Mouse (Mus musculus) adrenal gland, postnatal 36 days (tissue): ENCODE data around the gene Gzme. TPM values are rescaled to one million over a fixed set of nuclear protein-coding genes. Genes with fewer than 3 reads are reported as not detected.
"Not testable (repeated sequence)": the region's sequence is repeated elsewhere in the genome, so short reads cannot be mapped to it uniquely, and the experiment has no call there.

Source experiments
- DNase-seq, 2 experiments: peaks; one replicate each; pipeline ENCODE4 v3.0.0; 2021; ENCODE audit warnings: mixed read lengths in 1 of 2
- long read RNA-seq, 2 experiments: library from polyadenylated mRNA; stranded (forward); transcript quantifications; one replicate each; pipeline ENCODE4 v2.0.0; 2021; ENCODE audit warnings: borderline sequencing depth in 2 of 2
- total RNA-seq, 2 experiments: library from RNA; stranded (reverse); gene quantifications; 2 replicates each; pipeline ENCODE4 v1.2.3; 2021

The Gzme gene
- not detected for total RNA-seq
- long read RNA-seq, experiment 1: 0 reads
- long read RNA-seq, experiment 2: 0 reads

DNA sequence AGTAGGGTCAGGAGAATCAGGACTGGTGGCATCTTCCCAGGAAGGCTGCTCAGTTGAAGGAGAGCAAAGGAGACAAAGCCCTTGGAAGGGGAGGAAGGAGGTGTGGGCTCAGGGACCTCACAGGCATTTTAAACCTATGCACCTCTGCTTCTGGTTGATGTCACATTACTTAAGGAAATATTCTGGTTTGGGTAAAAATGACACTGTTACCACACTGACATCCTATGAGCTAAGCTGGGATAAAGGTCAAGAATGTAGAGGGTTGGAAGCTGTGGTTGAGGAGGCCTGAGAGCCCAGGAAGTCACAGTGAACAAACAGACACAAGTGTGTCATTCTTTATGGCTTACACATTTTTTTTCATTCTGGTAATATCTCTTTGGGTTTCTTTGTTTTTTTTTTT is at the start of gene Gzme:
Gene Gzme (minus strand): TSS at position 101 of the 400 bp plus-strand sequence.
- no peak for DNase-seq

DNA sequence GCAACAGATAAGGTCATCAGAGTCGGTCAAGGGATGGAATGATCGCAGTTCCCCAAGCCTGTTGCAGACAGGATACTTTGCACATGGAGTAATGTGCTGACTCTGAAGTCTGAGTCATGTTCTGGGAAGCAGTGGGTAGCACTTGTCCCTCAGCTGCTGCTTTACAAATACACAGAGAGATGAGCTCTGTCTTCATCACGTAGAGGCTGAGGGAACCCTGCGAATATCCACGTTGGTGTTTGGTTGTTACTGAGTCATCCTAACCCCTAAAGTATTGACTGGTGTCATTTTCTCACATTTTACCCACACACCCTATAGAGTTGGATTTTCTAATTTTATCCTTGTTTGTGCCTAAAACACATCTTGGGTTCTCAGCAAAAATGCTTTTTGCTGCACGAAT is 47.6 kb upstream of the Gzme start:
- no peak for DNase-seq

DNA sequence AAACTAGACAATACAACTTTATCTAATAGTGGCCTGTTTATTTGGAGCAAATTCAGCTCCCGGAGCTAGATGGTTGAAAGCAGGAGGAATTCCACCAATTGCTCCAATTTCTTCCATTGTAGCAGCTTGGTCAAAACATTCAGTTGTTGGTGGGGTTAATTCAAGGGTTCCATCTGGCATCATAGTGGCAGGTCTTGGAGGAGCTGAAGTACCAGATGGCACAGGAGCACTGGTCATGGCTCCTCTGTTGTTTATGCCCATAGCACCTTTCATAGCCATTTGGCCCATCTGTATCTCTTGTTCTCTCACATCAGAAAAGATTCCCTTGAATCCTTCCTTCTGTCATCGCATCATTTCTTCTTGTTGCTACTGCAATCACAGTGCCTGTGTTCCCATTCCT is 41.7 kb upstream of the Gzme start:
- no peak for DNase-seq

- DNase-seq: not testable (repeated sequence)
These were observed 39.1 kb upstream of the Gzme start, which contains the start of gene Gzmg for GRCm38 (mm10) chr14:56159479-56159878. Gene Gzmg (minus strand): TSS chr14:56159579.

- no peak for DNase-seq
These were observed 34.9 kb upstream of the Gzme start for GRCm38 (mm10) chr14:56155340-56155739.

- DNase-seq: not testable (repeated sequence)
These were observed 13.2 kb upstream of the Gzme start for GRCm38 (mm10) chr14:56133675-56134074.

GRCm38 (mm10) chr14:56132508-56132907 is 12.1 kb upstream of the Gzme start, which contains the start of gene Gzmd:
Gene Gzmd (minus strand): TSS chr14:56132608.
- not testable (repeated sequence) for DNase-seq

DNA sequence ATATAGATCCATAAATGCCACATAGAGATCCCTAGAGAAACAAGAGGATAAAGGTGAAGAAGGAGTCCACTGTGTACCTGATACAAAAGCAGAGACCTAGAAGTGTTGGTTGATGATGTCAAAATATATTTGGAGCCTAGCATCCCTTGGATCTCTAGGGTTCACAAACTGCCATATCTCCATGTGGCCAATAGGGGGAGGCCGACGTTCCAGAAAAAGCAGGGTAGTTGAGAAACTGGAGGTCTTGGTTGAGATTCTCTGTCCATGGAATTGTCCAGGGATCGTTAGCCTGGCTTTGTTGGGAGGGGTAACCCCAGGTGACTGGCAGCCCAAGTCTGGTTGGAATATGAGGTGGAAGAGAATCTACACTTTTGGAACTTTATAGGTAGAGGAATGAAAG is 7.9 kb upstream of the Gzme start:
- DNase-seq: no peak

- DNase-seq: peak; percentile 18 to 30
These were observed 3.1 kb upstream of the Gzme start for GRCm38 (mm10) chr14:56123516-56123915.

- DNase-seq: not testable (repeated sequence)
These were observed 4.7 kb downstream of the Gzme start for GRCm38 (mm10) chr14:56115531-56116310.

GRCm38 (mm10) chr14:56105447-56106180 is 14.8 kb downstream of the Gzme start:
- no peak for DNase-seq

GRCm38 (mm10) chr14:56105016-56105415 is 15.4 kb downstream of the Gzme start:
- no peak for DNase-seq

DNA sequence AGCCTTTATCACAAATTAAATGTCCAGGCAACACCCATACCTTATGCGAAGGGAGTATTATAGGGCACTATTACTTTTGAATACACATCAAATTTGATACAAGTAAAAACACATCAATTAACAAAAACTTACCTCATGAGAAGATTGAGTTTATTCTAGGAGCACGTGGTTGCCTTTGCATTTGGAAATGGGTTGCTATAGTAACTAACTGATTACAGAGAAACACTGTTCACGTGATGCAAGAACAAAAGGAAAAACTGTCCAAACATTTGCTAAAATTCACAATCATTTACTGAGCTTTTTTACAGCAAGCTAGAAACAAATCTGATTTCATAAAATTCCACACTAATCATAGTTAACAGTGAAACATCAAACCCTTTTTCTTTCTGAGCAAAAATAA is 17.0 kb downstream of the Gzme start:
- no peak for DNase-seq

DNA sequence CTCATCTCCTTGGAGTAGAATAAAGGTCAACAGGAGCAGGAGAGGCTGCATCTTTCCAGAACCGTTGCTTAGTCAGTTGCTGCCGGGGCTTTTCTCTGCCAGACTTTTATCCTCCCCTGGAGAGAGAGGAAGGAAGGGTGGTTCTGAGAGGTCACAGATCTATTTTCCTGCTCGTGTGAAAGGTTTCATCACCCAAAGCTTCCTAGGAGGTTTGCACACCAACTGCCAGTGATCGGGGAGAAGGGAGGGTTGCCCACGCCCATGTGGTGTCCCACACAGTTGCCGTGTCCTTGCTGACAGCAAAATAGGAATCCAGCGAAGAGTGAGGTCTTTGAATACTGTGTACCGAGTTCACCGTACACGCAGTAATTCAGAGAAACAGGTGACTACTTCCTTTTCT is 18.0 kb downstream of the Gzme start, which contains the start of gene Ctsg:
Gene Ctsg (minus strand): TSS at position 189 of the 400 bp plus-strand sequence.
- DNase-seq: no peak

- peak in 1 of 2 experiments; percentile 12 for DNase-seq
These were observed 21.5 kb downstream of the Gzme start for GRCm38 (mm10) chr14:56098940-56099339.

DNA sequence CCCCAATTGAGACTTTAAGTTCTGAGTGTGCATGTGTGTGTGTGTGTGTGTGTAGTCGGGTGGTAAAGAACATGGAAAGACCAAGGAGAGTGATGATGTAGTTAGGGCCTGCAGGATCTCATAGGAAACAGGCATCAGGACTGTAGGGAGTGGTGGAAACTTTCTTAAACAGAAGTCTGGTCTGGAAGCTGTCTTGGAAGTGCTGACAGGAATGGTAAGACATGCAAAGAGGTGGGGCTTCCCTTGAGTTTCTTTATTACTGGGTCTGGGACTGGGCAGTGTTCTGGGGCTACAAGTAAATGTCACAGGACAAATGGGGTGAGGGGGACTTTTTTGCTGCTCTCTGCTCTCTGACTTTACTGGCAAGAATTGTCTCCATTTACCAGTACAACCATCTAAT is 22.8 kb downstream of the Gzme start:
- DNase-seq: no peak

DNA sequence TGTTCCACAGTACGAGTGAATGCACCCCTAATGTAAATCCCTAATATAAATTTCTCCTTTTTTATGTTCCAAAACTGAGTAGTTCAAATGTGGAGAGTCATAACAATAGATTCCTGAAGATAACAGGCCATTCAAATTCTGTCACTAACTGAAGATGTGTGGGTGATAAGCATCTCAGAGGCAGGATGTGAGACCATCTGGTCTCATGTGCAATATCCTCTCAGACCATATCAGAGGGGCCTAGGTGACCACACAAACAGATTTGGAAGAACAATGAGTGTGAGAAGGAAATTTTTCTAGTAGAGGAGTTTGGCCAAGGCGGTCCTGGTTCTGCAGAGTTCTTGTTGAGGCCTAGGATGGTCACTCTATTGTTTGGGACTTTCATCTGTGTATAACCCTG is 27.1 kb downstream of the Gzme start:
- no peak for DNase-seq

- DNase-seq: no peak
These were observed 33.7 kb downstream of the Gzme start for GRCm38 (mm10) chr14:56086711-56087110.

- no peak for DNase-seq
These were observed 35.3 kb downstream of the Gzme start, which contains the start of gene Mcpt8 for GRCm38 (mm10) chr14:56085167-56085566. Gene Mcpt8 (minus strand): TSS chr14:56085273.

- no peak for DNase-seq
These were observed 38.4 kb downstream of the Gzme start for GRCm38 (mm10) chr14:56082016-56082415.
